Mouse (Mus musculus) right cerebral cortex, postnatal 4 days (tissue): ENCODE results near the gene Olfr906.

ENCODE experiments used
- DNase-seq: peaks from one replicate; pipeline ENCODE4 v3.0.0-alpha.2; 2022

Gene Olfr906

DNA sequence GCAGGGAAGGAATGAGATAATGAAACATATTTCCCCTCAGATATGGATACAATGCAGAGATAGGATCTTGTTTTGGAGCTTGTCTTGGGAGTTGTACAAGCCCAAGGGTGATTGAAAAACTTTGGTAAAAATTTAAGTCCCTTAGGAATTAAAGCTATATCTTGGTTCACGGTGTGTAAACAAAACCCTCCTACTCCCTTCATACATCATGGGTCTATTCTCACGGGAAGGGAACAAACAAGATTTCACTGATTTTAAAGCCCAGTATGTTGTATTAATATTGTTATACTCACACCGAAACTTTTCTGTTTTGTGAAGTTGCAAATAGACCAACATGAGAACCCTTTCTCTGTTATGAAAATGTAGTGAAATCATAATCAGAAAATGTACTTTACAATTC lies at the start of gene Olfr906:
Gene Olfr906 (plus strand): TSS at position 301 of the 400 bp plus-strand sequence.
- DNase-seq, result no peak

- DNase-seq, result no peak
Measured at GRCm38 (mm10) chr9:38447352-38447751, 39.5 kb upstream of the Olfr906 start, which contains the start of gene Olfr902. Gene Olfr902 (plus strand): TSS chr9:38447652.

- DNase-seq, result no peak
Measured at GRCm38 (mm10) chr9:38462844-38463243, 24.0 kb upstream of the Olfr906 start, which contains the start of gene Olfr904. Gene Olfr904 (plus strand): TSS chr9:38463144.

DNA sequence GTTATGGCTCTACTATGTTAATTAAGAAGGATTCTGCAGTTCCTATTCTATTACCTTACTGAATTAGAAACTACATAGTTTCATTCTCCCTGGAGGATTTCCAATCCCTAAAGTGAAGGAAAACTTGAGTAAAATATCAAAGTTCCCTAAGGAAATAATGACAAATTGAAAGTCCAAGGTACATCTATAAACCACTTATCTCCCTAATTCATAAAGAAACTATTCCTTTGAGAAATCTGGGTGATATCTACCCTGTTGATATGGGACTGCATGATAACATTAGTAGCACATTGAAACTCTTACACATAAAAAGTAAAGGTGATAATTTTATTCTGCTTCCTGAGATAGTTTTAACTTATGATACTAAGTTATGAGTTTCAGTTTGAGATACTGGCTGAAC lies 16.1 kb upstream of the Olfr906 start, which contains the start of gene Olfr905:
Gene Olfr905 (plus strand): TSS at position 301 of the 400 bp plus-strand sequence.
- no peak for DNase-seq

- DNase-seq, result no peak
Measured at GRCm38 (mm10) chr9:38495501-38495900, 8.6 kb downstream of the Olfr906 start, which contains the start of gene Olfr907. Gene Olfr907 (plus strand): TSS chr9:38495801.

DNA sequence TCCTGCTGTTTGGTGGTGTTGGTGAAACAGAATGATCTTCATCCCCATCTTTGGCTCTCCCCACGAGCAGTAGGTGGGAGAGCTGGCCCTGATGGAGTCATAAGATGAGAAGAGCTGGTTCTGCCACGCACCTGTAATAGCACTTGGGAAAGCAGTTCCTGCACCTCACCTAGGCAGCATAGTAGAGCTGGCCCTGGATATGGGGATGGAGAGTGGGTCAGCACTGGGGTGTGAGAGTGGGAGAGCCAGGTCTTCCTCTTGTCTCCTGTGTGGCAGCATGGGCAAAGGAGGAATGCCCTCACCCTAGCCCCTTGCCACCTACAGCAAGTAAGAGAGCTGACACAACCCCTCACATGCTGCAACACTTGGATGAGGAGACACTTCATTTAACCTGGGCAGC lies 25.5 kb downstream of the Olfr906 start:
- no peak for DNase-seq

DNA sequence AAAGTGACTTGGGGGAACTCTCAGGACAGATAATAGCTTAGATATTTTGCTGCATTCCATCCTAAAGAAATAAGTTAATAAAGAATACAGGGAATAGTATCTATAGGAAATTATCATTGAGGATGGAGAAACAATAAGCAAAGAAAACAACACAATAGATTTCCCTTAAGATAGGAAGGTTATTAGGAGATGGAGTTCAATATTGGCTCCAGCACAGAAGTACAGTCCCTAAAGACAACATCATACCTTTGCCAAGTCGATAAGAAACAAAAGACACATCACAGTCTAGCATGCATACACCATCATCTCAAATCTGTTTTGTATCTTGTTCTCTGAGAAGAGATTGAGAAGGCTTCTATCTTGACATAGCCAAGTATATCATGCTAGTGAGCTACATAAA lies 34.4 kb downstream of the Olfr906 start, which contains the start of gene Olfr911-ps1:
Gene Olfr911-ps1 (plus strand): TSS at position 301 of the 400 bp plus-strand sequence.
- no peak for DNase-seq

DNA sequence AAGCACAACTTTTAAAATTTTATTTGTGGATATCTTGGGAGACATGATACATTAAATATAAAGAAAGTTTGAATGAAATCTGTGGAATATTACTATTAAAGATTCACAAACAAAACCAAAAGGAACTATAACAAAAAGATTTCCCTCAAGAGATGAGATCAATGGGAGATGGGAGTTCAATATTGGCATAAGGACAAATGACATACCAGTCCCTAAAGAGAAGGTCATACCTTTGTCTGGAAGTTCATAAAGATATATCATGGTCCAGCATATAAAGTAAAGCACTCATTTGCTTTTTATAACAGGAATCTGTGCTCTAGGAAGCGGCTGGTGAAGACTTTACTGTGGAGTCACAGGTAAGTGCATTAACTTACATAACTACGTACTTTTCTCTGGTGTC lies 50.7 kb downstream of the Olfr906 start, which contains the start of gene Olfr910:
Gene Olfr910 (plus strand): TSS at position 301 of the 400 bp plus-strand sequence.
- DNase-seq, result no peak
